Mouse (Mus musculus) heart, embryonic 16.5 days (tissue): ENCODE measurements around the gene Dexi. TPM values are rescaled to one million over a fixed set of nuclear protein-coding genes. Genes with fewer than 3 reads are reported as not detected.

Experiments used
- ATAC-seq: fragments of 200-750 bp; cut with Nextera tagmentation; replicated peaks from 2 replicates; pipeline ENCODE4 v1.8.0; 2017; ENCODE audit warnings: moderate number of reproducible peaks; ENCODE audit not compliant: insufficient read depth, low FRiP score; ENCODE audit errors: extremely low read depth
- H3K27ac ChIP-seq: fragments of 300-500 bp; sonication (generic); 2 replicates; pipeline ENCODE4 v1.5.1; 2014; ENCODE audit warnings: mild to moderate bottlenecking, low read length, control low read depth, moderate library complexity
- H3K27me3 ChIP-seq: fragments of 300-500 bp; sonication (generic); 2 replicates; pipeline ENCODE4 v1.6.1; 2014; ENCODE audit warnings: low read length, mixed read lengths; ENCODE audit not compliant: control insufficient read depth, insufficient read depth
- H3K36me3 ChIP-seq: fragments of 300-500 bp; sonication (generic); 2 replicates; pipeline ENCODE4 v1.6.1; 2014; ENCODE audit not compliant: control insufficient read depth, insufficient read depth
- H3K4me1 ChIP-seq: fragments of 300-500 bp; sonication (generic); 2 replicates; pipeline ENCODE4 v1.6.1; 2014; ENCODE audit warnings: low read length, mixed read lengths; ENCODE audit not compliant: control insufficient read depth, insufficient read depth
- H3K4me2 ChIP-seq: fragments of 300-500 bp; sonication (generic); 2 replicates; pipeline ENCODE4 v1.6.1; 2014; ENCODE audit warnings: low read depth, mild to moderate bottlenecking, control low read depth, low read length
- H3K4me3 ChIP-seq: fragments of 300-500 bp; sonication (generic); 2 replicates; pipeline ENCODE4 v1.5.1; 2014; ENCODE audit warnings: mild to moderate bottlenecking, control low read depth, low read length
- H3K9ac ChIP-seq: fragments of 300-500 bp; sonication (generic); 2 replicates; pipeline ENCODE4 v1.6.1; 2014; ENCODE audit warnings: low read length, control low read depth
- H3K9me3 ChIP-seq: fragments of 300-500 bp; sonication (generic); replicated peaks from 2 replicates; pipeline ENCODE4 v1.6.1; 2016; ENCODE audit warnings: low read length; ENCODE audit not compliant: control insufficient read depth
- WGBS: fragments of 180-500 bp; shearing (Covaris S2); extraction: QIAGEN DNeasy Blood & Tissue Kit; methylation state at CpG from one replicate; pipeline ENCODE4 v1.1.7; 2014; 5-methylcytosine and 5-hydroxymethylcytosine counted together
- polyA plus RNA-seq: library from polyadenylated mRNA; unstranded; fragments of >200 nt; fragmentation: Nextera tagmentation; extraction: Ambion mirVana; gene quantifications from 2 replicates; pipeline ENCODE4 v1.2.1, GENCODE M21; 2015

The Dexi gene
- polyA plus RNA-seq, 1 experiment from 2014 or later: 14.0 TPM

DNA sequence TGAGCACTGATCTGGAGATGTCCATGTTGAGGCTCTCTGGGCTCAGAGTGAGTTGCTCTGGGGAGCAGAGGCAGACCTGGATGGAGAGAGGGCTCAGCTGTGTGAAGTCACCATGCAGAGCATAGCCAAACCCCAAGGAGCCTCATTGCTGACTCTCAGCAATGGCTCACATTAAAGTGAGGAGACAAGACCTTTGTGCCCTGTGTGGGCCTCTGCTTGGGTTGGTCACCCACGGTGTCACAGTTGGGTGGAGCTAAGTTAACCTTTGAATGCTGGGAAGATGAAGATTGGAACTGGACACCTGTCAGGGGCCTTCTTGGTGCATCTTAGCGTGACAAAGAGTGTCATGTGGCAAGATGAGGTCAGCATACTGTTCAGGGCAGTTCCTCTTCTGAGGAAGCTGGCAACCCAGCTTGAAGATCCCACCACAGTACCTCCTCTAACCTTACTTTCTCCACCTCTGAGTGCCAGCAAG is 47.0 kb downstream of the Dexi start:
- no peak overlapping the region for H3K4me2 ChIP-seq
- H3K27ac ChIP-seq: no peak overlapping the region
- H3K36me3 ChIP-seq: no peaks in the 10 kb centered on the region
- no peak overlapping the region for H3K4me3 ChIP-seq
- peaks cover 3% of the 10 kb centered on the region; the same call in 1 of the 2 replicates for H3K4me1 ChIP-seq
- no peak overlapping the region for H3K9ac ChIP-seq
- H3K9me3 ChIP-seq: no peaks in the 10 kb centered on the region
- ATAC-seq: no peak
- WGBS: 43% methylated on average over 2 of the region's 2 CpGs
- no peaks in the 10 kb centered on the region for H3K27me3 ChIP-seq

DNA sequence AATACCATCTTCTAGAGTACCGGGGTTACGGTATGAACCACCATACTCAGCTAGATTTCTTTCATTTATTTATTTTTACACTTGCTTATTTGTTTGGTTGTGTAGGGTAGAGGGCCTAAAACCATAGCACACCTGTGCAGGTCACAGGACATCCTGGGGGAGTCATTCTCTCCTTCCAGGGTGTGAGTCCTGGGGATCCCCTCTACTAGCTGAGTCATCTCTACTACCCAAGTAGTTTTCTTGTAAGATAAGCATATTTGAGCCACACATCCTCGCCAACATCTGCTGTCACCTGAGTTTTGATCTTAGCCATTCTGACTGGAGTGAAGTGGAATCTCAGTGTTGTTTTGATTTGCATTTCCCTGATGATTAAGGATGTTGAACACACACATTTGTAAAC is 50.3 kb downstream of the Dexi start:
- no peak for ATAC-seq
- Histone ChIP-seq H3K9me3 (no peaks in the 10 kb centered on the region), H3K27ac (no peak overlapping the region), H3K4me2 (no peak overlapping the region), H3K27me3 (peaks cover 10% of the 10 kb centered on the region; the same call in 1 of the 2 replicates), H3K4me1 (peaks cover 4% of the 10 kb centered on the region), H3K9ac (no peak overlapping the region), H3K36me3 (no peaks in the 10 kb centered on the region), H3K4me3 (no peak overlapping the region)
- 70% methylated on average over 3 of the region's 3 CpGs for WGBS

DNA sequence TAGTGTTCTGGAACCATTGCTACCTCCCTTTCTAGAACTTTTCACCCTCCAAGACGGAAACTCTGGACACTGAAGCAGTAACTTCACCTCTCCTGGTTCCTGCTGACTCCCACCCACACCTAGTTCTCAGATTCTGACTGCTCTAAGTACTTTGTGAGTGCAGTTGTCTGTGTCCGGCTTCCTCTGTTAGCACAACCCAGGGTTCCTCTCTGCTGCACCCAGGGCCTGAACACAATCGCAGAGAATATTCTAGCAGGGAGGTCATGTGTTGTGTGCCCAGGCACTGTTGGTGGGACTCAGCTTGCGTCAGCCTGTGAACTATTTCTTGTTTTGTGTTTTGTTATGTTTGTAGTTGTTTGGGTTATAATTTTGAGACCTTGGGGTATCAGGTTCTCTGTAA is 51.1 kb downstream of the Dexi start:
- no peak for ATAC-seq
- 76% methylated on average over 4 of the region's 4 CpGs for WGBS
- peaks cover 10% of the 10 kb centered on the region; the same call in 1 of the 2 replicates for H3K27me3 ChIP-seq
- no peaks in the 10 kb centered on the region for H3K9me3 ChIP-seq
- peaks cover 4% of the 10 kb centered on the region for H3K4me1 ChIP-seq
- no peak overlapping the region for H3K27ac ChIP-seq
- H3K36me3 ChIP-seq: no peaks in the 10 kb centered on the region
- H3K9ac ChIP-seq: no peak overlapping the region
- H3K4me3 ChIP-seq: no peak overlapping the region
- no peak overlapping the region for H3K4me2 ChIP-seq

DNA sequence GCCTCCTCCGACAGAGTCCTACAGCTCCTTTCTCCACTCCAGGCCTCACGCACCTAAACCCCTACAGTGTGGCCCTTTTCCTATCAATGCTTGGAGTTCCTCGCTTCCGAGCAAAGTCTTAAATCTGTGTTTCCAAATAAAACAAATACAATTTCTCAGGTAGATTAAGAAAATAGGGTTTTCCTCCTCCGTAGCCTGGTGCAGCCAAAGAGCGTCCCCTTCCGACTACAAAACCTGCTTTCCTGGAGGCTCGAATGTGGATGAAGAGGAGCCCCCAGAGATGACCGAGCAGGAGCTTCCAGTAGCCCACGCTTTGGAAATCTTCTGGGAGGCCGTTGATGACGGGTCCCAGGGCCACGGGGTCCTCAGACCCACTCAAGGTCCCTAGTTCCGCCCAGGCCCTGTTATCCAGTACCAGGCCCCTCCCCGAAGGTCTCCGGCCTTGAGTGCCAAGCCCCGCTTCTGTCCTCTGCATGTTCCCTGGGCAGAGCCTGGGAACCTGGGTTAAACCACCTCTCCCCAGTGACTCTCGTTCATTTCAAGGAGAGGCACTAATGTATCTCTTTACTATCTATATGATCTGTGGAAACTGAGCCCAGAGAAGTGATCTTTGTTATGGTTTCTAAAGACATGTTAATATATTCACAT is 52.2 kb downstream of the Dexi start:
- Histone ChIP-seq H3K9ac (no peak overlapping the region), H3K4me1 (peaks cover 4% of the 10 kb centered on the region), H3K4me2 (no peak overlapping the region; the same call in 1 of the 2 replicates), H3K4me3 (no peak overlapping the region), H3K9me3 (no peaks in the 10 kb centered on the region), H3K27ac (no peak overlapping the region), H3K27me3 (peaks cover 10% of the 10 kb centered on the region; the same call in 1 of the 2 replicates), H3K36me3 (no peaks in the 10 kb centered on the region)
- 78% methylated on average over 18 of the region's 18 CpGs for WGBS
- ATAC-seq: no peak

DNA sequence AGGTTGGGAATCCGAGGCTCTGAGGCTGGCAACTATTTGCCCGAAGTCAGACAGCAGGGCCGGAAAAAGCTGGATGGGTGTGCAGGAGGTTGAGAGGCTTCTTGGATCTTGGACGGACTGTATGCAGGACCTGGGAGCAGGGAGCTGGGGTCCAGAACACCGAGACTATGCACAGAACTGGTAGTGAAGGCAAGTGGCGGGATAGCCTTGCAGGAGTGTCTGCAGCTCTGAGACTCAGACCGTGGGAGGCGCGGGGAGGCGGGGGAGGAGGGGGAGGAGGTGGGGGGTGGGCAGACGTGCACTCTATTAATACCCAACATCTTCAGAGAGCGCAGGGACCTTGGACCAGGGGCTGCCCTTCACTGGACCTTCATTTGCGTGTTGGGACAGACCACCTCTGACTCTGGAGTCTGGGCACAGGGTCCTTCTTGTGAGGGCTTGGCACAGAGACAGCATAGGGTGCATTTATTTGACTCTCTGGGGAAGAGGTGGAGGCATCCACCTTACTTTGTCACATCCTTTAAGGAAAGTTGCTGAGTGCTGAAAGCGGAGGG is 52.9 kb downstream of the Dexi start:
- no peaks in the 10 kb centered on the region for H3K36me3 ChIP-seq
- H3K27ac ChIP-seq: no peak overlapping the region
- 7% methylated on average over 13 of the region's 14 CpGs for WGBS
- peak overlapping the region; percentile 68 for H3K4me2 ChIP-seq
- H3K9me3 ChIP-seq: no peaks in the 10 kb centered on the region
- ATAC-seq: no peak
- peak overlapping the region; percentile 45; the same call in 1 of the 2 replicates for H3K9ac ChIP-seq
- H3K27me3 ChIP-seq: peaks cover 10% of the 10 kb centered on the region; the same call in 1 of the 2 replicates
- peaks cover 4% of the 10 kb centered on the region for H3K4me1 ChIP-seq
- H3K4me3 ChIP-seq: peak overlapping the region; percentile 39

DNA sequence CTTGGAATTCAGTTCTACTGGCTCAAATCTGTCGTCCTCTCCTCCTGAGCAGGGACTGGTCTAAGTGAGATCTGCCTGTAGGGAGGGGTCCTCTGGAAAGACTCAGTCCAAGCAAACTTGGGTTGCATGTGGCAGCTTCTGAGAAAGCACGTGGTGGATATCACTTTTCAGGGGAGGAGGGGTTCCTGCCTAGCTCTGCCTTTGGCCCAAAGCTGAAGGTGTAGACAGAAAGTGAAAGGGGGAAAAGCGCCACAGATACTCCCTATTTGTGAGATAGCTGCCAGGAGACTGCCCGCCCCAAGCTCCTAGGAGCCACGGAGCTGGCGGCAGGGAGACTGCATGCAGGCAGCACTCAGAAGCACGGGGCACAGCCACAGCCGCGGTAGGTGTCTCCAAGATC is 53.4 kb downstream of the Dexi start:
- Histone ChIP-seq H3K4me2 (peak overlapping the region; percentile 68), H3K4me3 (peak overlapping the region; percentile 39), H3K4me1 (peaks cover 4% of the 10 kb centered on the region), H3K27me3 (peaks cover 10% of the 10 kb centered on the region; the same call in 1 of the 2 replicates), H3K36me3 (no peaks in the 10 kb centered on the region), H3K9me3 (no peaks in the 10 kb centered on the region), H3K27ac (no peak overlapping the region), H3K9ac (peak overlapping the region; percentile 45; the same call in 1 of the 2 replicates)
- 3% methylated on average over 9 of the region's 9 CpGs for WGBS
- ATAC-seq: no peak

DNA sequence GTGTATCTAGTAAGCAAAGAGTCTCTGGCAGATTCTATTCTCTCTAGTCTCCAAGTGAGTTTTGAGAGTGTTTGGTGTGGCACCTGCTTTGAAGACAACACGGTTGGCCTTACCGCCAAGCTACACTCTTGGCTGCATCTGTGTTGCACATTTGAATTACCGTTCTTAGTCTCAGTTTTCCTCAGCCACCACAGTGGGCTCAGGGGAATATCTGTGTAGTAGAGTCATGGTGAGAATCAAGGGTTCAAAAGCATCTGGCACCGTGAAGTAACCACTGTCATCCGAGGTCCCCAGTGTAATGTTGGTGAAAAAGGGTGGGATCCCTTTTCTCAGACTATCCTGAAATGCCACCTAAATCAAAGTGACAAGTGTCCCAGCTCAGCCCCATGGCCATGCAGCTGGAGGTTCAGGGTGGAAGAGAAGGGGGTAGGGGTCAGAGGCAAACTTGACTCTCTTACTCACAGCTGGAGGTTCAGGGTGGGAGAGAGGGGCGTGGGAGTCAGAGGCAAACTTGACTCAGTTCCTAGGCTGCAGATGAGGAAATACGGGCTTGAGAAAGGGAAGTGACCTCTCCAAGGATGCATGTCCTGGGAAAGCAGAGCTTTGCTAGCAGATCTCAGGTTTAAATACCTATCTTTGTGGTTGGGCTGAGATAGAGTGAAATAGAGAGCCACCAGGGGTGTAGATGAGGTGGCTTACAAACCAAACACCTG is 53.9 kb downstream of the Dexi start:
- H3K4me2 ChIP-seq: peak overlapping the region; percentile 68
- H3K9me3 ChIP-seq: no peaks in the 10 kb centered on the region
- no peak for ATAC-seq
- WGBS: 77% methylated on average over 7 of the region's 7 CpGs
- peaks cover 4% of the 10 kb centered on the region for H3K4me1 ChIP-seq
- no peak overlapping the region for H3K4me3 ChIP-seq
- H3K27ac ChIP-seq: no peak overlapping the region
- H3K27me3 ChIP-seq: peaks cover 10% of the 10 kb centered on the region; the same call in 1 of the 2 replicates
- H3K36me3 ChIP-seq: no peaks in the 10 kb centered on the region
- no peak overlapping the region for H3K9ac ChIP-seq

DNA sequence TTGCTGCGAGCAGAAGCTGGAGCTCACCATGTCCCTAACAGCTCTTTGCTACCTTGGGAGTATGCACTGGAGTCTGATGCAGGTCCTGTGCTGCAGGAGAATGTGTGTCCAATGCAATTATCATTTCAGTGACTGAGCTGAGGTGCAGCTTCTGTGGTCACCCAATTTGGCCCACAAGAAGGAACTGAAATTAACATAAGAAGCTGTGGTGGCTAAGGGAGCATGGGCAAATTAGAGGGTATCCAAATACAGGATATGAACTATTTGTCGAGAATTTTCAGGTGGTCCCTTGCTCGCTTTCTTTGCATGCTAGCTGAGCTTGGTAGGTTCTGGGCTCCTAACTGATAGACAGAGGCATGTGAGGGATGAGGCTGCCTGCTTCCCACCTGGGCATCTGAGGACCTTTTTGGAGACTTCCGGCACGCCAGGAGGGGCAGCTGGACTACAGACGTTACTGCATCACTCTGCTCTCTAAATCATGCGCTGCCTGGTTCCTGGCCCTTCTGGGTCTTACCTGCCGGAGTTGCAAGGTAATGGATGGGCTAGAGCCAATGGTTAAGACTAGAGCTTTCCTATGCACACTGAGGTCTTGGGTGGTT is 54.9 kb downstream of the Dexi start:
- Histone ChIP-seq H3K9ac (no peak overlapping the region), H3K36me3 (no peaks in the 10 kb centered on the region), H3K4me2 (no peak overlapping the region), H3K4me1 (peaks cover 4% of the 10 kb centered on the region), H3K27ac (no peak overlapping the region), H3K9me3 (no peaks in the 10 kb centered on the region), H3K4me3 (no peak overlapping the region), H3K27me3 (peaks cover 10% of the 10 kb centered on the region; the same call in 1 of the 2 replicates)
- no peak for ATAC-seq
- 73% methylated on average over 8 of the region's 8 CpGs for WGBS
